Mouse (Mus musculus): ENCODE results near the gene Sorl1. TPM values are rescaled to one million over a fixed set of nuclear protein-coding genes. Genes with fewer than 3 reads are reported as not detected.
A peak's percentile ranks its signal among the peaks of the same experiment; 100 is the strongest.

The Sorl1 gene
- polyA plus RNA-seq, 1 experiment from 2014 or later: 19.8 TPM

DNA sequence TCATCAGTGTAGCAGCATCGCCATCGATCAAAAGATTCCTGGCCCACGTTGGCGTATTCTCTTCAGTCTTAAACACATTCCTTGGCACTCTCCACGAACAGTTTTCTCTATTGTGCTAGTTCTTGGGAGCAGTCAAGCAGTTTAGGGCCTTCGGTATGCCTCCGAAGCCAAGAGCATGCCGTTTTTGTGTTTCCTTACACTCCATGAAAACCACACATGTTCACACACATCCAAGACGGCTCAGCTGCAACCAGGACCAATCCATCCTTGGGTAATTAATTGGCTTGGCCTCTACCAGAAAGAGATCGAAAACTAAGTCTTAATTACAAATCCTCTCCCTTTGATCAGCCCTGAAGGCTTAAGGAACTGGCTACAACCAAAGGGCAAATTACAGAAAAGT lies 162.8 kb downstream of the Sorl1 start:
- Histone ChIP-seq H3K4me1 (ENCODE audit: insufficient read depth) (no peaks in the 10 kb centered on the region), H3K4me3 (ENCODE audit: low read depth, low read length) (no peak overlapping the region), H3K9ac (no peak overlapping the region), H3K36me3 (ENCODE audit: insufficient read depth) (no peaks in the 10 kb centered on the region), H3K9me3 (ENCODE audit: low read depth, low read length) (no peaks in the 10 kb centered on the region), H3K27ac (ENCODE audit: low read depth) (no peak overlapping the region), H3K27me3 (ENCODE audit: insufficient read depth, low read length) (no peaks in the 10 kb centered on the region), H3K4me2 (no peak overlapping the region)
- TF ChIP-seq CTCF (IDR thresholded peaks at IDR 0.05; ENCODE audit: low read depth): no peak
- 77% methylated on average over 10 of the region's 10 CpGs for WGBS
- ATAC-seq (ENCODE audit: insufficient read depth): no peak
- DNase-seq: no peak

DNA sequence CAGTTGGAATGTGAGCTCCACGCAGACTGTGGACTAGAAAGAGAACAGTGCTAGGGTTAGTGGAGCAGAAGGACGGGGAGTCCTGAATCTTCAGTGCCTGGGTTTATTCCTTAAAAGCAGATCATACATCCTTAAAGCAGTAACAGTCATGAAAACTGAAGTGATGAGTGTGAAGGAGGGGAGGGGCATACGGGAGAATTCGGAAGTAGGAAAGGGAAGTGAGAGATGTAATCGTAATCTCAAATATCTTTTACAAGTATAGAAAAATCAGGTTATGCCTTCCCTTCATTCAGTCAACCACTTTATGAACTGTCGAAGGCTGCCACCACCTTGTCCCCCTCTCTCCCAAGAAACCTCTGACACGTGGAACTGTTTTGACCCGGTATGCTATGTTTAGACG lies 165.8 kb downstream of the Sorl1 start:
- Histone ChIP-seq H3K36me3 (ENCODE audit: insufficient read depth) (no peaks in the 10 kb centered on the region), H3K27me3 (ENCODE audit: insufficient read depth, low read length) (no peaks in the 10 kb centered on the region), H3K4me3 (ENCODE audit: low read depth, low read length) (no peak overlapping the region), H3K9ac (no peak overlapping the region), H3K27ac (ENCODE audit: low read depth) (no peak overlapping the region), H3K9me3 (ENCODE audit: low read depth, low read length) (no peaks in the 10 kb centered on the region), H3K4me2 (no peak overlapping the region), H3K4me1 (ENCODE audit: insufficient read depth) (no peaks in the 10 kb centered on the region)
- no peak for ATAC-seq (ENCODE audit: insufficient read depth)
- no peak for DNase-seq
- TF ChIP-seq CTCF (IDR thresholded peaks at IDR 0.05; ENCODE audit: low read depth): no peak
- WGBS: 73% methylated on average over 9 of the region's 9 CpGs

DNA sequence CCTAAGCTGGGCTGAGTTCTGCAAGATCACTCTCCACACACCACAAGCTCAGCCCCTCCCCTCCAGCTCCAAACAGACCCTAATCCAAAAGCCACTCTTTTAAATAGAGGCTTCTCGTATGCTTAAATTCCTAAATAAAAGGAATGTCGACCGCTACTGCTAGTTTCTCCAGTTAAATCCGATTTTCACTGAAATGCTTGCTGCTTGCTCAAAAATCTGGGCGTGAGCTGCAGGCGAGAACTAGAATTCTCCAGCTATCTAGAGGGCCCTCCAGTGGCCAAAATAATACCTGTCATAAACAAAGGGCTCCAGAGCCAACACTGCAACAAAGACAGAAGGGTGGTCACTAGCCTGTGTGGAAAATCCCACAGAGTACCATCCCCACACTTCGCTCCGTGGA lies 170.6 kb downstream of the Sorl1 start:
- WGBS: 9% methylated on average over 8 of the region's 8 CpGs
- no peak for ATAC-seq (ENCODE audit: insufficient read depth)

DNA sequence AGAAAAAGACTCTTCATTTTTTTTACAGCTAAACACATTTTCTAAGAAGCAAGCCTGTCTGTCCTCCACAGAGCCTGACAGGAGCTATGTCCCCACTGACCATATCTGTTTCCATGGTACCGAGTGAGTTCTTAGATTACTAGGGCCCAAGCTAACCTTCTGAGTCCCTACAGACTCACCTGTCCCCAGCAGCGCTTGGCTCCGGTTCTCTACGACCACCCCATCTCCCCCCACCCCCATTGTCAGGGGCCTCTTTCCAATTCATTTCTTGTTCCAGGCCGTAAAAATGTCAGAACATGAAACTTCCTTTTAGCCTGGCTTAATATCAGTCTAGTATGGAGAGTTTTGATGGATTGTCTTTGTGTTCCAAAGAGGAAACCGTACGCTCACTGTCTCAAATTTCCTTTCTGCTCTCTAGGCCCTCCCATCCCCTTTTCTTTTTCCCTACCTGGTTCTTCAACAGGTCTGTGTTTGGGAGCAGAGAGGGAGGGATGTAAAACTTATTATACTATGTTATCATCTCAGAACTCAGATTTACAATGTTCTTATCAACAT lies 171.4 kb downstream of the Sorl1 start:
- Histone ChIP-seq H3K4me3 (ENCODE audit: low read depth, low read length) (no peak overlapping the region), H3K9ac (no peak overlapping the region), H3K36me3 (ENCODE audit: insufficient read depth) (no peaks in the 10 kb centered on the region), H3K4me2 (no peak overlapping the region), H3K9me3 (ENCODE audit: low read depth, low read length) (no peaks in the 10 kb centered on the region), H3K27ac (ENCODE audit: low read depth) (no peak overlapping the region), H3K4me1 (ENCODE audit: insufficient read depth) (peaks cover 26% of the 10 kb centered on the region), H3K27me3 (ENCODE audit: insufficient read depth, low read length) (no peaks in the 10 kb centered on the region)
- ATAC-seq (ENCODE audit: insufficient read depth): no peak
- no peak for DNase-seq
- no peak for TF ChIP-seq CTCF (IDR thresholded peaks at IDR 0.05; ENCODE audit: low read depth)
- WGBS: 39% methylated on average over 7 of the region's 7 CpGs

More for the DNA sequence above, 170.6 kb downstream of the Sorl1 start:
- H3K4me3 ChIP-seq (ENCODE audit: low read depth, low read length): no peak overlapping the region
- H3K9me3 ChIP-seq (ENCODE audit: low read depth, low read length): no peaks in the 10 kb centered on the region
- peak; percentile 75 for TF ChIP-seq CTCF (IDR thresholded peaks at IDR 0.05; ENCODE audit: low read depth)
- H3K27me3 ChIP-seq (ENCODE audit: insufficient read depth, low read length): no peaks in the 10 kb centered on the region
- peak overlapping the region; percentile 70; the same call in 1 of the 2 replicates for H3K27ac ChIP-seq (ENCODE audit: low read depth)
- peak; percentile 92 for DNase-seq
- H3K4me1 ChIP-seq (ENCODE audit: insufficient read depth): peaks cover 26% of the 10 kb centered on the region
- H3K4me2 ChIP-seq: peak overlapping the region; percentile 27; the same call in 1 of the 2 replicates
- no peak overlapping the region for H3K9ac ChIP-seq
- no peaks in the 10 kb centered on the region for H3K36me3 ChIP-seq (ENCODE audit: insufficient read depth)

DNA sequence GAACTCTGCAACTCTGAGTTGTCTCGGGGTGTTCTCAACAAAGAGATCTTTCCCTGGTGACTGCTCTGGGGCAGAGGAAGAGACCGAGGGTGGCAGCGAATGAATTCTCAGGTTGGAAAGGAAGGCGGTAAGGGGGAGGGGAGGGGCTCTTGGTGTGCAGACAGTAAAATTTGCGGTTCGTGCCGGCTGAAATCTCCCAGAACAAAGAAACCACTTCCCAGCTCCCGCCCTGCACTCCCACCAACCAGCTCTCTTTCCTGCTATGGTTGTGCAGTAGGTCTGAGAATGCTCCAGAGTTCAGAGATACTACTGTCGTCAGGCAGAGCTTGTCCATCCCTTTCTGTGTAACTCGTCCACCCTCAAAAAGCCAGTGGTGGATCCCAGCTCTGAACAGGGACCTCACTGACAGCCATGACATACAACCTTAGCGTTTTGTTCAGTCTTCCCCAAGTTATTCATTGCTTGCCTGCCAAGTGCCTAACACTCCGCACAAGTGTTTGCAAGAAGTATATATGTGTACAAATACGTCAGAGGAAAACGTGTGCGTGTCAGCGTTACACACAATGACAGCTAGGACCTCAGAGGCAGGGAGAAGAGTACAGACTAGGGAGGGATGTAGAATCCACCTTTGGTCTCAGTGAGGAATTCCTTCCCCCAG lies 172.5 kb downstream of the Sorl1 start:
- Histone ChIP-seq H3K4me2 (peak overlapping the region; percentile 80), H3K9me3 (ENCODE audit: low read depth, low read length) (no peaks in the 10 kb centered on the region), H3K4me1 (ENCODE audit: insufficient read depth) (peaks cover 26% of the 10 kb centered on the region), H3K27me3 (ENCODE audit: insufficient read depth, low read length) (no peaks in the 10 kb centered on the region), H3K4me3 (ENCODE audit: low read depth, low read length) (peak overlapping the region; percentile 43), H3K36me3 (ENCODE audit: insufficient read depth) (no peaks in the 10 kb centered on the region), H3K27ac (ENCODE audit: low read depth) (peak overlapping the region; percentile 95; the same call in 1 of the 2 replicates), H3K9ac (peak overlapping the region; percentile 64)
- ATAC-seq (ENCODE audit: insufficient read depth) (peak; percentile 48), DNase-seq (peak; percentile 65)
- TF ChIP-seq CTCF (IDR thresholded peaks at IDR 0.05; ENCODE audit: low read depth): no peak
- 5% methylated on average over 16 of the region's 16 CpGs for WGBS

DNA sequence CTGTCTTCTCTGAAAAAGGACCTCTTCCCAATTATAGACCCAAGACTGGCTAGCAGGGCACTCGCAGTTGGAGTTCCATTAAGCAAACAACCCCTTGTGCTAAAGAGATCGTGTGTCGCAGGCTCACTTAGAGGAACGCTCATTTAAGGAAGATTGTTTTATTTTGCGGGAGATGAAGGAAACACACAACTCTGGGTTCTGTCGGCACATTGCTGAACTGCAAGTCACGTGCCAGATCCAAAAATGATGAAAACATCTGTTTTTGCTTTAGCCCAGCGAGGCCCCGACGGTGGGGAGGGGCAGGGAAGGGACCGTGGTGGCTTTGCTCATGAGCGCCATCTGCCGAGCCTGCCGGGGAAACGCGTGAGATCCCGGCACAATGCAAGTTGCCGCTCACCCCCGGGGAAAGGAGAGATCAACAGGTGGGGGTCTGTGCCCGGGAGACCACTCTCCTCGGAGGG lies 173.1 kb downstream of the Sorl1 start:
- Histone ChIP-seq H3K4me2 (peak overlapping the region; percentile 80), H3K4me1 (ENCODE audit: insufficient read depth) (peaks cover 26% of the 10 kb centered on the region), H3K27me3 (ENCODE audit: insufficient read depth, low read length) (no peaks in the 10 kb centered on the region), H3K27ac (ENCODE audit: low read depth) (peak overlapping the region; percentile 95), H3K36me3 (ENCODE audit: insufficient read depth) (no peaks in the 10 kb centered on the region), H3K9me3 (ENCODE audit: low read depth, low read length) (no peaks in the 10 kb centered on the region), H3K9ac (peak overlapping the region; percentile 64), H3K4me3 (ENCODE audit: low read depth, low read length) (peak overlapping the region; percentile 43)
- WGBS: under 1% methylated on average over 21 of the region's 21 CpGs
- peak; percentile 77 for ATAC-seq (ENCODE audit: insufficient read depth)
- TF ChIP-seq CTCF (IDR thresholded peaks at IDR 0.05; ENCODE audit: low read depth): peak; percentile 96
- peak; percentile 95 for DNase-seq

All from lung, embryonic 14.5 days (tissue).